Mouse (Mus musculus) C2C12 (cell line): ENCODE results near the gene Tyms. TPM values are rescaled to one million over a fixed set of nuclear protein-coding genes. Genes with fewer than 3 reads are reported as not detected.
"Not testable (repeated sequence)": the region's sequence is repeated elsewhere in the genome, so short reads cannot be mapped to it uniquely, and the experiment has no call there.

Experiments used
- H3K27me3 ChIP-seq: one replicate; pipeline ENCODE4 v1.6.1; 2011; ENCODE audit not compliant: control insufficient read depth, insufficient read depth, insufficient read length
- H3K36me3 ChIP-seq: one replicate; pipeline ENCODE4 v1.6.1; 2011; ENCODE audit not compliant: control insufficient read depth, insufficient read depth
- H3K4me3 ChIP-seq: one replicate; pipeline ENCODE4 v1.5.1; 2011; ENCODE audit warnings: mild to moderate bottlenecking, control low read depth; ENCODE audit not compliant: poor library complexity, insufficient read depth, severe bottlenecking
- H3K79me2 ChIP-seq: one replicate; pipeline ENCODE4 v1.6.1; 2011; ENCODE audit not compliant: control insufficient read depth, insufficient read depth
- H3K79me3 ChIP-seq: one replicate; pipeline ENCODE4 v1.6.1; 2011; ENCODE audit warnings: low read depth, control low read depth
- H3ac ChIP-seq: one replicate; pipeline ENCODE3; 2011; ENCODE audit warnings: low read depth; ENCODE audit not compliant: control insufficient read depth, insufficient read length
- CEBPB ChIP-seq: IDR thresholded peaks from one replicate; pipeline ENCODE4 v1.6.1; 2011; ENCODE audit warnings: low read depth, mild to moderate bottlenecking, control low read depth, moderate library complexity
- CTCF ChIP-seq: IDR thresholded peaks from one replicate; pipeline ENCODE4 v1.5.1; 2011; ENCODE audit not compliant: control insufficient read depth, insufficient read depth, insufficient read length
- FOSL1 ChIP-seq: IDR thresholded peaks from one replicate; pipeline ENCODE4 v1.8.0; 2011; ENCODE audit warnings: mild to moderate bottlenecking, low read length; ENCODE audit not compliant: poor library complexity, insufficient read depth, severe bottlenecking
- MAX ChIP-seq: IDR thresholded peaks from one replicate; pipeline ENCODE4 v1.6.1; 2011; ENCODE audit warnings: mild to moderate bottlenecking, control low read depth
- MYOD1 ChIP-seq: IDR thresholded peaks from one replicate; pipeline ENCODE4 v1.6.1; 2011; ENCODE audit warnings: low read depth; ENCODE audit not compliant: control insufficient read depth, insufficient read length
- MYOG ChIP-seq: IDR thresholded peaks from one replicate; pipeline ENCODE4 v1.6.1; 2011; ENCODE audit not compliant: control insufficient read depth, insufficient read length; ENCODE audit errors: extremely low read depth
- USF1 ChIP-seq: IDR thresholded peaks from one replicate; pipeline ENCODE4 v1.6.1; 2011; ENCODE audit warnings: low read depth, mild to moderate bottlenecking, control low read depth, moderate library complexity
- polyA plus RNA-seq: library from polyadenylated mRNA; unstranded; fragments of >200 nt; fragmentation: generic; extraction: Trizol; gene quantifications from one replicate; pipeline ENCODE4 v1.2.1, GENCODE M21; 2012; ENCODE audit warnings: missing spikeins

Tyms gene
- polyA plus RNA-seq, 1 experiment: 141 TPM

DNA sequence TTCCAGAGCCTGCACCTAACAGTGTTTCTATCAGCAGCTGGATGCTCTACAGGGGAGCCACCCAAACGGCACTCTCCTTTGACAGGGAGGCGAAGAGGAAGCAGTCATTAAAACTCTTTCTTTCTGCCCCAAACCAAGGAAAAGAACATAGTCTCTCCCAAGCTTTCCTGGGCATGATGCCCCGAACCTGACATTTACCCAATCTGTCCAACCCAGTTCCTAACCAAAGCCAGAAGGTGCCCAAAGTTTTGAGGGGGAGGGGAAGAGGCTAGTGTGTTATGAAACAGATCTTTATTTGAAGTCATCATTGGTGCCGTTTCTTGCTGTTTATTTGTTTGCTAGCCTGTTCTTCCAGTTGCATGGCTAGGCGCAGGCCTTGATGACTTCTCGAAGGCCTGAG lies 22.3 kb upstream of the Tyms start:
- no peak for TF ChIP-seq CEBPB
- TF ChIP-seq CTCF: no peak
- no peak for TF ChIP-seq FOSL1
- TF ChIP-seq USF1: no peak
- H3K36me3 ChIP-seq: no peaks in the 10 kb centered on the region

DNA sequence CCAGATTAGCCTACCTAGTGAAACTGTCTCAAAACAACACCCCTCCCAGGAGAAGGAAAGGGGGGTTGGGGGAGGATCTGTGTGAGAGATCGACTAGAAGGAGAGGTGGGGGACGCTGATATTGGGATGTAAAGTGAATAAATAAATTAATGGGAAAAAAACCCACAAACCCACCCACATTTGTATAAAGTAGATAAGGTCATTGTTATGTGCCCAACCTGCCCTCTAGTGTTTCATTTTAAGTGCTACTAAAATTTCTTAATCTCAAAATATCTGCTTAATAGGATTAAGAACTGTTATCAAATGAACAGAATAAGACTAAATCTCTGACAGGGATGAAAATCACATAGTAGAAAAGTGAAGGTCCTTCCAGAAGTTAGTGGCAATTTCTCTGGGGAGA lies 21.0 kb upstream of the Tyms start:
- no peaks in the 10 kb centered on the region for H3K36me3 ChIP-seq
- no peaks in the 10 kb centered on the region for H3K79me3 ChIP-seq
- peaks cover 5% of the 10 kb centered on the region for H3K27me3 ChIP-seq
- no peaks in the 10 kb centered on the region for H3K79me2 ChIP-seq
- no peak overlapping the region for H3K4me3 ChIP-seq
- H3ac ChIP-seq: no peak overlapping the region
- TF ChIP-seq MAX (no peak), USF1 (no peak), CTCF (no peak), CEBPB (no peak), MYOD1 (no peak), MYOG (no peak), FOSL1 (no peak)

More for the DNA sequence above, 22.3 kb upstream of the Tyms start:
- Histone ChIP-seq H3K79me2 (no peaks in the 10 kb centered on the region), H3ac (no peak overlapping the region), H3K27me3 (peaks cover 5% of the 10 kb centered on the region), H3K4me3 (no peak overlapping the region), H3K79me3 (no peaks in the 10 kb centered on the region)

DNA sequence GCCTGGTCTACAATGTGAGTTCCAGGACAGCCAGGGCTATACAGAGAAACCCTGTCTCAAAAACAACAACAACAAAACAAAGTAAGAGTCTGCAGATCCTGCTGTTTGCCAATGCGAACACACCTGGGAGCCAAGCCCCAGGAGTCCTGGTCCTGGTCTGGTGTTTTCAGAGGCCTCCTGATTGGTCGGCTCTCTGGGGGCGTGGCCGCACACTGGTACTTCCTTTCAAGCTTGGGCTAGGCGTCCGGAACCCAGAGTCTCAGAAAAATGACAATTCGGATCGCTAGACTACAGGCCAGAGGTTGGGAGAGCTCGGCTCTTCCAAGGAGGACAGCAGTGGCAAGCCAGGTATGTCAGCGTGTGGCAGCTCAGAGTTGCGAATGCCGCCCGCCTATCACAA lies 19.3 kb upstream of the Tyms start:
- no peaks in the 10 kb centered on the region for H3K79me2 ChIP-seq
- no peak overlapping the region for H3K4me3 ChIP-seq
- H3K79me3 ChIP-seq: no peaks in the 10 kb centered on the region
- no peaks in the 10 kb centered on the region for H3K36me3 ChIP-seq
- H3K27me3 ChIP-seq: peaks cover under 1% of the 10 kb centered on the region
- no peak overlapping the region for H3ac ChIP-seq
- no peak for TF ChIP-seq MYOG
- no peak for TF ChIP-seq CEBPB
- TF ChIP-seq MYOD1: no peak
- TF ChIP-seq USF1: no peak
- no peak for TF ChIP-seq MAX

DNA sequence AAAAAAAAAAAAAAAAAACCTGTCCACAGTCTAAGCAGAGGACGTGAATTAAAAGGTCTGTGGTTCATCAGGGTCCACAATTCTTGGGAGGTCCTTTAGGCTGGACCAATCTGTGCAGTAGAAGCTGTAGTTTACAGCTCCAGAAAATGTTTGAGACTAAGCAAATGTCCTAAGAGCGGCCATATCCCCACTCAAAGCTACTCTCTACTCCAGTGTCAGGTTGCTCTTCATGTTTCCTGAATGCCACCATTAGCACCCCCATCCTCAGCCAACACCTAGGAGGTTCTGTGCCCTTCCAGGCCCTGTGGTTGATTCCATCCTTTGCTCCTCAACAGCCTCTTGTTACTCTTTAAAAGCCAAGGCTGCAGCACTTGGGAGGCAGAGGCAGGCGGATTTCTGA lies 1.0 kb downstream of the Tyms start:
- Histone ChIP-seq H3K79me2 (peaks cover 57% of the 10 kb centered on the region), H3K79me3 (peaks cover 24% of the 10 kb centered on the region), H3K4me3 (peak overlapping the region; percentile 74), H3K36me3 (peaks cover 47% of the 10 kb centered on the region), H3K27me3 (no peaks in the 10 kb centered on the region), H3ac (peak overlapping the region; percentile 73)
- TF ChIP-seq FOSL1 (no peak), CEBPB (no peak), CTCF (no peak), MYOD1 (no peak), MAX (no peak), MYOG (no peak), USF1 (no peak)

DNA sequence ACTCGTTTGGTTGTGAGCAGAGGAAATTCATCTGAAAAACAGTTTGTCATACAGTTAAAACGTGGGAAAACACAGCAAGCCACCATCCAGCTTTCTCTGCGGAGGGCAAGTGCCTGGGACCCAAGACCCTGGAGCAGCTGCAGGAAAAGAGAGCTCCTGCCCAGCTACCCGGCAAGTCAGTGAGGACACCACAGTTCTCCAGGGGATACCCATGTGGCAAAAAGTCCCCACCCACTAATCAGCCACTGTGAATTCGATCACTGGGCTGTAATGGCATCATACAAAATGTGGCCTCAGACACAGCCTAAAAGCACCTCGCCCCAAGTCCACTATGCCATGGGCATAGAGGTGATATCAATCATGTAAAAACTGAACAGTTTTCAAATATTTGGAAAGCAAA lies 1.7 kb downstream of the Tyms start:
- no peak for TF ChIP-seq FOSL1
- no peak for TF ChIP-seq CTCF
- TF ChIP-seq MYOG: no peak
- TF ChIP-seq MYOD1: no peak
- no peak for TF ChIP-seq CEBPB
- TF ChIP-seq USF1: no peak
- no peak for TF ChIP-seq MAX
- peaks cover 64% of the 10 kb centered on the region for H3K79me2 ChIP-seq
- H3K36me3 ChIP-seq: peaks cover 54% of the 10 kb centered on the region
- H3ac ChIP-seq: peak overlapping the region; percentile 20
- H3K79me3 ChIP-seq: peaks cover 26% of the 10 kb centered on the region
- H3K4me3 ChIP-seq: no peak overlapping the region
- no peaks in the 10 kb centered on the region for H3K27me3 ChIP-seq

DNA sequence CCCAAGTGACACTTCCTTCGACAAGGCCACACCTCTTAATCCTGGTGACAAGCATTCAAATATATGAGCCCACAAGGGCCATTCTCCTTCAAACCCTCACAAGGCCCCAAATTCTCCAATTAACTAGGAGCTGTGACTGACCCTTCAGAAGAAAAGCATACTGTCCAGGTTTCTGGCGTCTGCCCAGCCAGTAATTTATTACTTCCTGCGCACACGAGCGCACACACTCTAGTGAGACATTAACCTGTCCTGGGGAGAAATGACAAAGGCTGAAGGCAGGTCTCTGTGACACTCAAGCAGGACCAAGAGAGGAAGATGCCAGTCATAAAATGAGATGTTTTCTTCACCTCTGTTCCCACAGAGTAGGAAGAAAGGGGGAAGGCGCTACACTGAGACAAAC lies 5.7 kb downstream of the Tyms start:
- Histone ChIP-seq H3K4me3 (no peak overlapping the region), H3K79me3 (peaks cover 23% of the 10 kb centered on the region), H3ac (no peak overlapping the region), H3K27me3 (no peaks in the 10 kb centered on the region), H3K36me3 (peaks cover 90% of the 10 kb centered on the region), H3K79me2 (peaks cover 64% of the 10 kb centered on the region)
- no peak for TF ChIP-seq CEBPB
- no peak for TF ChIP-seq MYOG
- TF ChIP-seq MAX: no peak
- TF ChIP-seq MYOD1: no peak
- no peak for TF ChIP-seq FOSL1
- TF ChIP-seq USF1: no peak
- TF ChIP-seq CTCF: no peak

DNA sequence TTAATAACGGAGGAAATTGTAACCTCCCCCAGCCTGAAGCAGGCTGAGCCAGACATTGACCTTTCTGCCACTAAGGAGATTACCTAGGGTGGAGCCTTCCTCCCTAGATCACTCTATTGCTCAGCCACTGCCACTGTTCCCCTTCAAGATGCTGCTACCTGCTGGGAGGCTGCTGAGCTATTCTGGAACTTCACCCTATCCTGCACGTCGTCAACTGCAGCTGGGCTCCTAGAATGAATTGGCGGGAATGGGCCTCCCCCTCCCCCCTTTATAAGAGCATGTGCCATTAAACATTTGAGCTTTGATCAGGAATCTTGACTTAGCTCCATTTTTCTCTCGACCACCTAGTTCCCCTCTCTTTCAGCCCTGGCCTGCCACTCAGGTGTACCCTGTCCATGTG lies 13.8 kb downstream of the Tyms start:
- H3K4me3 ChIP-seq, H3ac ChIP-seq, H3K79me2 ChIP-seq, H3K79me3 ChIP-seq, H3K27me3 ChIP-seq: not testable (repeated sequence)
- peaks cover 58% of the 10 kb centered on the region for H3K36me3 ChIP-seq
